Mouse (Mus musculus): ENCODE data around the gene Pde6b. TPM values are rescaled to one million over a fixed set of nuclear protein-coding genes. Genes with fewer than 3 reads are reported as not detected.

The Pde6b gene
- polyA plus RNA-seq, 1 experiment from 2014 or later = not detected

- Histone ChIP-seq H3K4me1 (peaks cover 25% of the 10 kb centered on the region), H3K9me3 (no peaks in the 10 kb centered on the region), H3K27me3 (peaks cover 97% of the 10 kb centered on the region), H3K36me3 (replicated peaks) (no peaks in the 10 kb centered on the region), H3K27ac (no peak within 1 kb of the TSS), H3K4me2 (peak within 1 kb of the TSS; percentile 91), H3K4me3 (replicated peaks) (peak within 1 kb of the TSS; percentile 59), H3K9ac (peak within 1 kb of the TSS; percentile 53)
- under 1% methylated on average over 10 of the region's 36 CpGs for WGBS
- peak; percentile 28 for ATAC-seq (ENCODE audit: low FRiP score)
Observed at GRCm38 (mm10) chr5:108367871-108368332, 20.3 kb upstream of the Pde6b start, which contains the start of gene Gm42517. Gene Gm42517, minus strand, starts transcription at chr5:108367922.

GRCm38 (mm10) chr5:108368446-108368845 is 19.7 kb upstream of the Pde6b start:
- Histone ChIP-seq H3K4me3 (replicated peaks) (peak overlapping the region; percentile 33), H3K27me3 (peaks cover 96% of the 10 kb centered on the region), H3K9ac (no peak overlapping the region), H3K4me1 (peaks cover 25% of the 10 kb centered on the region), H3K36me3 (replicated peaks) (no peaks in the 10 kb centered on the region), H3K27ac (no peak overlapping the region), H3K9me3 (no peaks in the 10 kb centered on the region), H3K4me2 (peak overlapping the region; percentile 58)
- no peak for ATAC-seq (ENCODE audit: low FRiP score)
- WGBS = 4% methylated on average over 6 of the region's 6 CpGs

GRCm38 (mm10) chr5:108368851-108369621 is 19.2 kb upstream of the Pde6b start:
- H3K9ac ChIP-seq = no peak overlapping the region
- H3K4me2 ChIP-seq = peak overlapping the region; percentile 58
- no peaks in the 10 kb centered on the region for H3K9me3 ChIP-seq
- peaks cover 25% of the 10 kb centered on the region for H3K4me1 ChIP-seq
- H3K27ac ChIP-seq = no peak overlapping the region
- peaks cover 90% of the 10 kb centered on the region for H3K27me3 ChIP-seq
- peak overlapping the region; percentile 33 for H3K4me3 ChIP-seq (replicated peaks)
- no peaks in the 10 kb centered on the region for H3K36me3 ChIP-seq (replicated peaks)
- no peak for ATAC-seq (ENCODE audit: low FRiP score)
- under 1% methylated on average over 49 of the region's 49 CpGs for WGBS

- Histone ChIP-seq H3K4me1 (peaks cover 25% of the 10 kb centered on the region), H3K9me3 (no peaks in the 10 kb centered on the region), H3K27ac (no peak overlapping the region), H3K4me2 (no peak overlapping the region), H3K4me3 (replicated peaks) (no peak overlapping the region), H3K27me3 (peaks cover 81% of the 10 kb centered on the region), H3K36me3 (replicated peaks) (no peaks in the 10 kb centered on the region), H3K9ac (no peak overlapping the region)
- ATAC-seq (ENCODE audit: low FRiP score) = no peak
- 3% methylated on average over 6 of the region's 6 CpGs for WGBS
Observed at GRCm38 (mm10) chr5:108369964-108370363, 18.2 kb upstream of the Pde6b start.

- Histone ChIP-seq H3K9ac (no peak overlapping the region), H3K9me3 (no peaks in the 10 kb centered on the region), H3K4me1 (peaks cover 4% of the 10 kb centered on the region), H3K4me3 (replicated peaks) (no peak overlapping the region), H3K27me3 (peaks cover 41% of the 10 kb centered on the region), H3K4me2 (no peak overlapping the region), H3K27ac (no peak overlapping the region), H3K36me3 (replicated peaks) (no peaks in the 10 kb centered on the region)
- no peak for ATAC-seq (ENCODE audit: low FRiP score)
- 84% methylated on average over 5 of the region's 5 CpGs for WGBS
Observed at GRCm38 (mm10) chr5:108374079-108374478, 14.1 kb upstream of the Pde6b start.

GRCm38 (mm10) chr5:108376059-108376458 is 12.1 kb upstream of the Pde6b start:
- no peaks in the 10 kb centered on the region for H3K36me3 ChIP-seq (replicated peaks)
- H3K4me3 ChIP-seq (replicated peaks) = no peak overlapping the region
- H3K9me3 ChIP-seq = no peaks in the 10 kb centered on the region
- H3K27me3 ChIP-seq = peaks cover 21% of the 10 kb centered on the region
- H3K4me1 ChIP-seq = no peaks in the 10 kb centered on the region
- H3K27ac ChIP-seq = no peak overlapping the region
- ATAC-seq (ENCODE audit: low FRiP score) = no peak
- no peak overlapping the region for H3K9ac ChIP-seq
- 94% methylated on average over 1 of the region's 1 CpGs for WGBS
- H3K4me2 ChIP-seq = no peak overlapping the region

- no peak overlapping the region for H3K27ac ChIP-seq
- H3K4me1 ChIP-seq = no peaks in the 10 kb centered on the region
- 91% methylated on average over 4 of the region's 4 CpGs for WGBS
- no peak overlapping the region for H3K4me3 ChIP-seq (replicated peaks)
- no peak overlapping the region for H3K9ac ChIP-seq
- H3K27me3 ChIP-seq = 0 out of 2 replicates have a peak, but pooled peaks cover 1% of the 10 kb centered on the region
- ATAC-seq (ENCODE audit: low FRiP score) = no peak
- H3K4me2 ChIP-seq = no peak overlapping the region
- no peaks in the 10 kb centered on the region for H3K36me3 ChIP-seq (replicated peaks)
- no peaks in the 10 kb centered on the region for H3K9me3 ChIP-seq
Observed at GRCm38 (mm10) chr5:108378346-108378745, 9.8 kb upstream of the Pde6b start.

GRCm38 (mm10) chr5:108385632-108386031 is 2.6 kb upstream of the Pde6b start:
- Histone ChIP-seq H3K4me2 (no peak overlapping the region), H3K27me3 (no peaks in the 10 kb centered on the region), H3K9me3 (no peaks in the 10 kb centered on the region), H3K27ac (no peak overlapping the region), H3K4me1 (no peaks in the 10 kb centered on the region), H3K36me3 (replicated peaks) (no peaks in the 10 kb centered on the region), H3K9ac (no peak overlapping the region), H3K4me3 (replicated peaks) (no peak overlapping the region)
- WGBS = 89% methylated on average over 2 of the region's 2 CpGs
- no peak for ATAC-seq (ENCODE audit: low FRiP score)

- Histone ChIP-seq H3K9ac (no peak overlapping the region), H3K4me2 (no peak overlapping the region), H3K27me3 (no peaks in the 10 kb centered on the region), H3K27ac (no peak overlapping the region), H3K36me3 (replicated peaks) (no peaks in the 10 kb centered on the region), H3K9me3 (no peaks in the 10 kb centered on the region), H3K4me1 (no peaks in the 10 kb centered on the region), H3K4me3 (replicated peaks) (no peak overlapping the region)
- 81% methylated on average over 4 of the region's 4 CpGs for WGBS
- ATAC-seq (ENCODE audit: low FRiP score) = no peak
Observed at GRCm38 (mm10) chr5:108386449-108386848, 1.7 kb upstream of the Pde6b start.

- no peaks in the 10 kb centered on the region for H3K9me3 ChIP-seq
- no peak overlapping the region for H3K4me3 ChIP-seq (replicated peaks)
- no peak overlapping the region for H3K27ac ChIP-seq
- H3K4me1 ChIP-seq = no peaks in the 10 kb centered on the region
- WGBS = 75% methylated on average over 3 of the region's 3 CpGs
- no peaks in the 10 kb centered on the region for H3K27me3 ChIP-seq
- no peaks in the 10 kb centered on the region for H3K36me3 ChIP-seq (replicated peaks)
- no peak overlapping the region for H3K9ac ChIP-seq
- ATAC-seq (ENCODE audit: low FRiP score) = no peak
- H3K4me2 ChIP-seq = no peak overlapping the region
Observed at GRCm38 (mm10) chr5:108389744-108390143, 1.6 kb downstream of the Pde6b start.

GRCm38 (mm10) chr5:108403453-108403852 is 15.3 kb downstream of the Pde6b start:
- no peak for ATAC-seq (ENCODE audit: low FRiP score)
- Histone ChIP-seq H3K9ac (no peak overlapping the region), H3K4me3 (replicated peaks) (no peak overlapping the region), H3K4me2 (no peak overlapping the region), H3K4me1 (no peaks in the 10 kb centered on the region), H3K36me3 (replicated peaks) (no peaks in the 10 kb centered on the region), H3K9me3 (no peaks in the 10 kb centered on the region), H3K27me3 (no peaks in the 10 kb centered on the region), H3K27ac (no peak overlapping the region)
- WGBS = 81% methylated on average over 4 of the region's 4 CpGs

GRCm38 (mm10) chr5:108405460-108405859 is 17.3 kb downstream of the Pde6b start:
- no peaks in the 10 kb centered on the region for H3K9me3 ChIP-seq
- no peak for ATAC-seq (ENCODE audit: low FRiP score)
- no peaks in the 10 kb centered on the region for H3K27me3 ChIP-seq
- no peak overlapping the region for H3K4me2 ChIP-seq
- H3K4me3 ChIP-seq (replicated peaks) = no peak overlapping the region
- no peaks in the 10 kb centered on the region for H3K36me3 ChIP-seq (replicated peaks)
- WGBS = 75% methylated on average over 1 of the region's 1 CpGs
- no peaks in the 10 kb centered on the region for H3K4me1 ChIP-seq
- no peak overlapping the region for H3K9ac ChIP-seq
- no peak overlapping the region for H3K27ac ChIP-seq

GRCm38 (mm10) chr5:108406977-108407376 is 18.8 kb downstream of the Pde6b start:
- H3K27me3 ChIP-seq = no peaks in the 10 kb centered on the region
- ATAC-seq (ENCODE audit: low FRiP score) = no peak
- WGBS = 82% methylated on average over 2 of the region's 2 CpGs
- H3K9me3 ChIP-seq = no peaks in the 10 kb centered on the region
- H3K27ac ChIP-seq = no peak overlapping the region
- H3K36me3 ChIP-seq (replicated peaks) = no peaks in the 10 kb centered on the region
- no peak overlapping the region for H3K4me3 ChIP-seq (replicated peaks)
- no peak overlapping the region for H3K9ac ChIP-seq
- no peak overlapping the region for H3K4me2 ChIP-seq
- no peaks in the 10 kb centered on the region for H3K4me1 ChIP-seq

Data from forebrain, embryonic 12.5 days (tissue).